Mouse (Mus musculus): ENCODE data around the gene Gse1.
A peak's percentile ranks its signal among the peaks of the same experiment; 100 is the strongest.

Gse1 gene

GRCm38 (mm10) chr8:120516182-120516755 is 288.0 kb downstream of the Gse1 start:
- DNase-seq (ENCODE audit: low spot score), result no peak

- DNase-seq (ENCODE audit: low spot score), result no peak
Observed at GRCm38 (mm10) chr8:120517666-120518410, 289.6 kb downstream of the Gse1 start.

GRCm38 (mm10) chr8:120518736-120519534 is 290.7 kb downstream of the Gse1 start:
- DNase-seq (ENCODE audit: low spot score), result no peak

- no peak for DNase-seq (ENCODE audit: low spot score)
Observed at GRCm38 (mm10) chr8:120520287-120520686, 292.0 kb downstream of the Gse1 start.

- DNase-seq (ENCODE audit: low spot score), result no peak
Observed at GRCm38 (mm10) chr8:120520707-120521590, 292.7 kb downstream of the Gse1 start.

- no peak for DNase-seq (ENCODE audit: low spot score)
Observed at GRCm38 (mm10) chr8:120521591-120521965, 293.3 kb downstream of the Gse1 start.

- DNase-seq (ENCODE audit: low spot score), result no peak
Observed at GRCm38 (mm10) chr8:120523641-120524040, 295.4 kb downstream of the Gse1 start.

GRCm38 (mm10) chr8:120525135-120525534 is 296.9 kb downstream of the Gse1 start:
- DNase-seq (ENCODE audit: low spot score), result no peak

- DNase-seq (ENCODE audit: low spot score), result no peak
Observed at GRCm38 (mm10) chr8:120525832-120526231, 297.6 kb downstream of the Gse1 start.

GRCm38 (mm10) chr8:120526577-120526976 is 298.3 kb downstream of the Gse1 start:
- DNase-seq (ENCODE audit: low spot score), result no peak

- DNase-seq (ENCODE audit: low spot score), result no peak
Observed at GRCm38 (mm10) chr8:120528332-120528731, 300.1 kb downstream of the Gse1 start.

GRCm38 (mm10) chr8:120529226-120529625 is 301.0 kb downstream of the Gse1 start:
- DNase-seq (ENCODE audit: low spot score), result no peak

GRCm38 (mm10) chr8:120530954-120531656 is 302.8 kb downstream of the Gse1 start:
- DNase-seq (ENCODE audit: low spot score), result no peak

- no peak for DNase-seq (ENCODE audit: low spot score)
Observed at GRCm38 (mm10) chr8:120531775-120532516, 303.7 kb downstream of the Gse1 start.

GRCm38 (mm10) chr8:120532517-120533215 is 304.4 kb downstream of the Gse1 start:
- no peak for DNase-seq (ENCODE audit: low spot score)

GRCm38 (mm10) chr8:120533380-120533779 is 305.1 kb downstream of the Gse1 start:
- DNase-seq (ENCODE audit: low spot score), result no peak

- no peak for DNase-seq (ENCODE audit: low spot score)
Observed at GRCm38 (mm10) chr8:120534080-120534479, 305.8 kb downstream of the Gse1 start.

GRCm38 (mm10) chr8:120534504-120535368 is 306.5 kb downstream of the Gse1 start:
- peak; percentile 72 for DNase-seq (ENCODE audit: low spot score)

All from urinary bladder, postnatal 25 days (tissue).